Mouse (Mus musculus) midbrain, postnatal 0 days (tissue): ENCODE measurements around the gene Dcx. TPM values are rescaled to one million over a fixed set of nuclear protein-coding genes. Genes with fewer than 3 reads are reported as not detected.

Source experiments
- ATAC-seq: fragments of 200-750 bp; cut with Nextera tagmentation; 2 replicates; pipeline ENCODE4 v1.8.0; 2017; ENCODE audit warnings: moderate number of reproducible peaks, mild to moderate bottlenecking, moderate TSS enrichment, moderate library complexity; ENCODE audit not compliant: low FRiP score
- DNase-seq: peaks from one replicate; pipeline ENCODE4 v3.0.0-alpha.2; 2015; ENCODE audit warnings: low spot score
- H3K27ac ChIP-seq: fragments of 300-500 bp; sonication (generic); 2 replicates; pipeline ENCODE4 v1.5.1; 2014; ENCODE audit warnings: low read depth, mild to moderate bottlenecking, low read length, mixed read lengths
- H3K27me3 ChIP-seq: fragments of 300-500 bp; sonication (generic); 2 replicates; pipeline ENCODE4 v1.6.1; 2014; ENCODE audit warnings: low read length, control low read depth, mixed read lengths; ENCODE audit not compliant: insufficient read depth
- H3K36me3 ChIP-seq: fragments of 300-500 bp; sonication (generic); 2 replicates; pipeline ENCODE4 v1.6.1; 2014; ENCODE audit warnings: low read length, control low read depth, mixed read lengths; ENCODE audit not compliant: insufficient read depth
- H3K4me1 ChIP-seq: fragments of 300-500 bp; sonication (generic); 2 replicates; pipeline ENCODE4 v1.6.1; 2014; ENCODE audit warnings: mild to moderate bottlenecking, control low read depth, antibody characterized with exemption, low read length, mixed read lengths; ENCODE audit not compliant: insufficient read depth
- H3K4me2 ChIP-seq: fragments of 300-500 bp; sonication (generic); 2 replicates; pipeline ENCODE4 v1.6.1; 2014; ENCODE audit warnings: low read depth, mild to moderate bottlenecking, low read length, mixed read lengths; ENCODE audit not compliant: poor library complexity, severe bottlenecking
- H3K4me3 ChIP-seq: fragments of 300-500 bp; sonication (generic); 2 replicates; pipeline ENCODE4 v1.5.1; 2014; ENCODE audit warnings: low read depth, mild to moderate bottlenecking, low read length, moderate library complexity
- H3K9ac ChIP-seq: fragments of 300-500 bp; sonication (generic); replicated peaks from 2 replicates; pipeline ENCODE4 v1.6.1; 2014; ENCODE audit warnings: mild to moderate bottlenecking, low read length, moderate library complexity, mixed read lengths; ENCODE audit not compliant: poor library complexity, severe bottlenecking
- H3K9me3 ChIP-seq: fragments of 300-500 bp; sonication (generic); 2 replicates; pipeline ENCODE4 v1.6.1; 2016; ENCODE audit warnings: low read length, control low read depth
- CTCF ChIP-seq: IDR thresholded peaks from 2 replicates; pipeline ENCODE4 v1.5.1; 2016; ENCODE audit warnings: antibody characterized with exemption, mild to moderate bottlenecking
- WGBS: fragments of 180-500 bp; shearing (Covaris S2); extraction: QIAGEN DNeasy Blood & Tissue Kit; methylation state at CpG from one replicate; pipeline ENCODE4 v1.1.7; 2014; 5-methylcytosine and 5-hydroxymethylcytosine counted together
- microRNA-seq: library from miRNA; unstranded; fragments of <30 nt; microRNA quantifications from one replicate; pipeline ENCODE4, GENCODE M21; 2016; ENCODE audit warnings: borderline number of aligned reads
- polyA plus RNA-seq: library from polyadenylated mRNA; unstranded; fragments of >200 nt; fragmentation: Nextera tagmentation; extraction: Ambion mirVana; gene quantifications from 2 replicates; pipeline ENCODE4 v1.2.1, GENCODE M21; 2015
- total RNA-seq: library from RNA; depleted of rRNA; stranded (reverse); fragments of >200 nt; gene quantifications from 2 replicates; pipeline ENCODE4 v1.2.3, GENCODE M21; 2014; rRNA removed

Dcx gene
- total and polyA plus RNA-seq, 2 experiments from 2014 or later, result 134 to 245 TPM

DNA sequence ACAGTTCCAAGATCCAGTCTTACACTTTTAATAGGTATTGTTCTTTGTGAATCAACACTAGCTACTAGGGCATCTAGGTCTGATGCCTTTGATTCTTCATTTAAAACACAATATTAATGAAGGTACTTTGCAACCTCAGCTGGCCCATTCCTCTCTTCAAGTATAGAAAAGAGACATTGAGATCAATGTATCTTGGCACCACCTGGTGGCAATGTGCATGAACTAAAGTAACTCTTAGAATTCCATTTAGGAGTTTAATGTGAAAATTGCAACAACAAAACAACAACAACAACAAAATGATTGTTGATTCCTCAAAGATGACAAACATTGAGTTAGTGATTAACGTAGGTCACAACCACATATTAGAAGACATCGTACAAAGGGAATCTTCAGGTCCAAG is 114.2 kb downstream of the Dcx start:
- Histone ChIP-seq H3K27me3 (no peaks in the 10 kb centered on the region), H3K9me3 (no peaks in the 10 kb centered on the region), H3K4me2 (no peak overlapping the region), H3K4me3 (no peak overlapping the region), H3K27ac (no peak overlapping the region), H3K4me1 (no peaks in the 10 kb centered on the region), H3K9ac (no peak overlapping the region), H3K36me3 (no peaks in the 10 kb centered on the region)
- TF ChIP-seq CTCF, result peak; percentile 58
- ATAC-seq (no peak), DNase-seq (peak; percentile 17)
- 91% methylated on average over 2 of the region's 2 CpGs for WGBS

GRCm38 (mm10) chrX:143815948-143816347 is 117.2 kb downstream of the Dcx start:
- no peak overlapping the region for H3K4me3 ChIP-seq
- no peaks in the 10 kb centered on the region for H3K36me3 ChIP-seq
- no peaks in the 10 kb centered on the region for H3K4me1 ChIP-seq
- TF ChIP-seq CTCF, result no peak
- DNase-seq, result no peak
- ATAC-seq, result no peak
- H3K9ac ChIP-seq, result no peak overlapping the region
- H3K27ac ChIP-seq, result no peak overlapping the region
- WGBS, result 77% methylated on average over 1 of the region's 1 CpGs
- H3K4me2 ChIP-seq, result no peak overlapping the region
- no peaks in the 10 kb centered on the region for H3K27me3 ChIP-seq
- no peaks in the 10 kb centered on the region for H3K9me3 ChIP-seq

Small RNA genes lying within 50 kb of the gene (microRNA-seq; reads per million reads assigned to microRNA genes)
- not detected for gene Gm47298

Other genes starting within 250 kb of the Dcx start
- 1.3 and 3.3 TPM in 2 replicates for gene Capn6, start 105.9 kb downstream of the Dcx start, total RNA-seq
- 1.2 and 1.6 TPM in 2 replicates for gene Capn6, start 105.9 kb downstream of the Dcx start, polyA plus RNA-seq
- 0.11 and 0.14 TPM in 2 replicates for gene A730046J19Rik, start 220.4 kb upstream of the Dcx start, total RNA-seq
- 0.25 and 0.28 TPM in 2 replicates for gene A730046J19Rik, start 220.4 kb upstream of the Dcx start, polyA plus RNA-seq